In the genomic region with DNA sequence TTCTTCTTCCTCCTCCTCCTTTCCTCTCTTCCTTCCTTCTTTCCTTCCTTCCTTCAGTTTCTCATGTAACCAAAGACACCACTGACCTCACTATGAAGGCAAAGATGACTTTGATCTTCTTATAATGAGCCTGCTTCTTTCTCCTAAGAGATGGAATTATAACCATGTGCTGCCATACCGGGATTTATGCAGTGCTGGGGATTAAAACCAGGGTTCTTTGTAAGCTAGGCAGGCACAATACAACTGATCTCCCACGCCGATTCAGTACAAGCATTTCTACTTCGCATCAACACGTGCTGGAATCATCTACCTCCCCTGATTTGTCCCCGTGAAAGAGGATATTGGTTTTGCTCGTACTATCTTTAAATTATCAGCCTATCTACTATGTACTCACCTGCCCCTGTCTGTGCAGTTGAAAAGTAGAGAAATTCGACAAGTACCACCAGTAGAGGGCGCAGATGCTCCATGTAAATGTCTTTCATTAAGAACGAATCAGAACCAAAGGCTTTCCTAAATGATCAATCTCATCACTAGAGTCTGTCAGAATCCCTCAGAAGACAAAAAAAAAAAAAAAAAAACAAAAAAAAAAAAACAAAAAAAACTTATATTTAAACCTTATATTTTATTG, we compare ENCODE assay signal across 9 mouse cellular contexts.
DNase-seq lines count a peak whose midpoint lies in the region; ATAC-seq and TF ChIP-seq lines count a peak whose summit lies in the region.
"Had no signal": no experiment of that assay in that cellular context is flagged by ENCODE, and none has a peak within 500 bp of the region (broad histone marks: within the 10 kb centered on the region; RNA-seq: fewer than 3 reads in every experiment).

No protein-coding gene starts in this region.

- H3K9me3 ChIP-seq in forebrain, embryonic 16.5 days (ENCODE audit: control insufficient read depth, low read length) = no peaks in the 10 kb centered on the region
- H3K9me3 ChIP-seq: embryonic facial prominence, embryonic 15.5 days had no signal

- no peak for TF ChIP-seq POLR2A in kidney, adult 2 months (IDR thresholded peaks at IDR 0.05; ENCODE audit: low read depth, low read length)

- no peaks in the 10 kb centered on the region for H3K4me1 ChIP-seq in forebrain, embryonic 16.5 days (replicated peaks; ENCODE audit: control insufficient read depth, insufficient read depth, low read length)
- H3K4me1 ChIP-seq in kidney, adult 2 months (ENCODE audit: control insufficient read depth, insufficient read depth, low read length) = no peaks in the 10 kb centered on the region
- H3K4me1 ChIP-seq: embryonic facial prominence, embryonic 15.5 days had no signal

- no peaks in the 10 kb centered on the region for H3K27me3 ChIP-seq in forebrain, embryonic 16.5 days (replicated peaks; ENCODE audit: control insufficient read depth, insufficient read depth, low read length)
- no peaks in the 10 kb centered on the region; the same call in 1 of the 2 replicates for H3K27me3 ChIP-seq in kidney, adult 2 months (replicated peaks; ENCODE audit: control insufficient read depth, insufficient read depth, low read length)

- TF ChIP-seq CTCF in kidney, adult 2 months (conservative IDR thresholded peaks at IDR 0.05; ENCODE audit: insufficient read depth, insufficient read length, low read depth, low read length) = 0 out of 2 replicates have a peak, but pooled peaks have one; percentile 20

- WGBS in forebrain, embryonic 16.5 days = 12% methylated on average over 10 of the region's 10 CpGs
- WGBS in kidney, adult 2 months = 13% methylated on average over 10 of the region's 10 CpGs

- H3K27ac ChIP-seq in forebrain, embryonic 16.5 days (ENCODE audit: low read length) = no peak overlapping the region
- H3K27ac ChIP-seq in kidney, adult 2 months (ENCODE audit: insufficient read depth, low read depth, low read length) = no peak overlapping the region
- H3K27ac ChIP-seq: embryonic facial prominence, embryonic 15.5 days had no signal

- H3K4me3 ChIP-seq in forebrain, embryonic 16.5 days (replicated peaks; ENCODE audit: low read length) = no peak overlapping the region
- H3K4me3 ChIP-seq in kidney, adult 2 months (ENCODE audit: insufficient read depth, low read depth, low read length) = no peak overlapping the region
- H3K4me3 ChIP-seq: embryonic facial prominence, embryonic 15.5 days had no signal

- H3K4me2 ChIP-seq in forebrain, embryonic 16.5 days (ENCODE audit: low read length) = peak overlapping the region; percentile 38; the same call in 1 of the 2 replicates
- H3K4me2 ChIP-seq: embryonic facial prominence, embryonic 15.5 days had no signal

- intact Hi-C loops in left cerebral cortex, postnatal 4 days (cut with DNase I) = loop anchor here (10.0 kb wide), 1 partner anchor 1611 kb away; no protein-coding TSS in a partner anchor

- H3K36me3 ChIP-seq in forebrain, embryonic 16.5 days (ENCODE audit: control insufficient read depth, insufficient read depth) = no peaks in the 10 kb centered on the region
- no peaks in the 10 kb centered on the region for H3K36me3 ChIP-seq in kidney, adult 2 months (ENCODE audit: control insufficient read depth, insufficient read depth, low read length)
- H3K36me3 ChIP-seq: embryonic facial prominence, embryonic 15.5 days had no signal

- ATAC-seq in cerebellum, adult (ENCODE audit: insufficient number of reproducible peaks, low FRiP score, low TSS enrichment) = peak; percentile 64; the same call in 1 of the 2 replicates
- peak; percentile 82 for ATAC-seq in forebrain, embryonic 16.5 days

- peak; percentile 35 to 38 for DNase-seq in urinary bladder, adult 18-20 months (ENCODE audit: low spot score in 2 of 2)
- no peak for DNase-seq in urinary bladder, adult 2 months (ENCODE audit: low spot score)
- peak; percentile 58 for DNase-seq in kidney, adult 2 months
- peak; percentile 71 for DNase-seq in left cerebral cortex, postnatal 4 days
- peak; percentile 5 to 24 for DNase-seq in natural killer cell, adult 2 months (ENCODE audit: low spot score in 2 of 2)
- DNase-seq in thymus, postnatal 0 days (ENCODE audit: low spot score) = peak; percentile 70

- H3K9ac ChIP-seq in forebrain, embryonic 16.5 days (replicated peaks; ENCODE audit: low read depth, low read length) = no peak overlapping the region
- H3K9ac ChIP-seq: embryonic facial prominence, embryonic 15.5 days had no signal
